Mouse (Mus musculus): ENCODE data around the gene Trio. TPM values are rescaled to one million over a fixed set of nuclear protein-coding genes. Genes with fewer than 3 reads are reported as not detected.

Trio gene
- polyA plus RNA-seq, 1 experiment from 2014 or later, result 2.8 TPM

DNA sequence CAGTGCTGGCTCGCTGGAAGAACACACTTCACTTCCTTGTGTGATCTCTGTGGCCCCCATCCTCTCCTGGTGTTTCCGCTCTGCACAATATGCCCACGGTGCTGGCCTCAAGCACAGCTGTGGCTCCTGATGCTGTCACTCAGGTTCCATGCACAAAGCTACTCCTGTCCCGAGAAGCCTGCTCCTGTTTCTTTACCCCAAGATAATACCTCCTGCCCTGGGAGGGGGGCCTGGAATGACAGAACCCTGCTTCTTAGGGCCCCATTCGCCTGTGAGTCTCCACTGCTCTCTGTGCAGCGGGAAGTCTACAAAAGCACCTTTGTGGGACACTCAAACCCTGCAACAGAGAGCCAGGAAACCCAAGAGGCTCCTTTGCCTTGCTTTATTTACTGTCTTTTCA is 232.4 kb downstream of the Trio start:
- Histone ChIP-seq H3K27me3 (no peaks in the 10 kb centered on the region), H3K36me3 (replicated peaks) (0 out of 2 replicates have a peak, but pooled peaks cover 5% of the 10 kb centered on the region), H3K4me1 (replicated peaks) (peaks cover 12% of the 10 kb centered on the region), H3K4me2 (no peak overlapping the region), H3K9me3 (replicated peaks) (no peaks in the 10 kb centered on the region), H3K4me3 (replicated peaks) (no peak overlapping the region), H3K27ac (replicated peaks) (no peak overlapping the region), H3K9ac (no peak overlapping the region)
- no peak for ATAC-seq (ENCODE audit: insufficient read depth)
- WGBS (ENCODE audit: insufficient replicate concordance), result 62% methylated on average over 6 of the region's 6 CpGs

DNA sequence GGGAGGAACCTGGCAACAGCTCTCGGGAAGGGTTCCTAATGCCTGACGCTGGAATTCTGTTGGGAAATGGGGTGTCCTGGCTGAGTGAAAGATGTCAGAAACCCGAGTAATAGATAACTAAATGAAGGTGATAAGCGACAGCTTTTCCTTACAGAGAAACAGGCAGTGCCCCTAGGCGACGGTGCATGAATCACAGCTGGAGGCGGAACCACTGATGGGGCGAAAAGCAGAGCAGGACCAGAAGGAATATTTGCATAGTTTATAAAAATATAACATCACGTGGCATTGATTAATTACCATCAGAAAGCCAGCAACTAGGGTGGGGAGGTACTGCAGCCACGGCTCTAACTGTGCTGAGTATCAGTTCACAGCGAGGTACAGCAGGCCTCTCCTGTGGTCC is 233.2 kb downstream of the Trio start:
- no peaks in the 10 kb centered on the region for H3K9me3 ChIP-seq (replicated peaks)
- no peak overlapping the region for H3K27ac ChIP-seq (replicated peaks)
- H3K9ac ChIP-seq, result no peak overlapping the region
- H3K4me3 ChIP-seq (replicated peaks), result no peak overlapping the region
- no peaks in the 10 kb centered on the region for H3K36me3 ChIP-seq (replicated peaks)
- H3K27me3 ChIP-seq, result no peaks in the 10 kb centered on the region
- 62% methylated on average over 11 of the region's 11 CpGs for WGBS (ENCODE audit: insufficient replicate concordance)
- peaks cover 12% of the 10 kb centered on the region for H3K4me1 ChIP-seq (replicated peaks)
- no peak overlapping the region for H3K4me2 ChIP-seq
- ATAC-seq (ENCODE audit: insufficient read depth), result no peak

DNA sequence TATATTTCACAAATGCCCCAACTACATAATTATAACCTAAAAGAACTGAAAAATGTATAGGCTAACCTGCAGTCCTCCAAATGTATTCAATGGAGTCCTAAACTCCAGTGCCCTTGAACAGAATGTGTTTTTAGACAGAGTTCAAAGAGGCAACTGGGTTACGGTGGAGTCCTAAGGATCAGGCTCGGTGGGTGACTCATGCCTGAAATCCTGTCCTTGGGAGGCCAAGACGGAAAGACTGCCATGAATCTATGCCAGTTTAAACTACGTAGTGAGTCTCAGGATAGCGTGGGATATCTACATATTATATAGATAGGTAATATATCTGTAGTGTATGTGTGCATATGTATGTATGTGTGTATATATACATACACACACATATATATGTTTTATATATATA is 234.5 kb downstream of the Trio start:
- Histone ChIP-seq H3K36me3 (replicated peaks) (no peaks in the 10 kb centered on the region), H3K27ac (replicated peaks) (no peak overlapping the region), H3K4me1 (replicated peaks) (peaks cover 5% of the 10 kb centered on the region; the same call in 1 of the 2 replicates), H3K9me3 (replicated peaks) (no peaks in the 10 kb centered on the region), H3K4me2 (no peak overlapping the region), H3K9ac (no peak overlapping the region), H3K27me3 (no peaks in the 10 kb centered on the region), H3K4me3 (replicated peaks) (no peak overlapping the region)
- WGBS (ENCODE audit: insufficient replicate concordance), result 82% methylated on average over 5 of the region's 5 CpGs
- no peak for ATAC-seq (ENCODE audit: insufficient read depth)

DNA sequence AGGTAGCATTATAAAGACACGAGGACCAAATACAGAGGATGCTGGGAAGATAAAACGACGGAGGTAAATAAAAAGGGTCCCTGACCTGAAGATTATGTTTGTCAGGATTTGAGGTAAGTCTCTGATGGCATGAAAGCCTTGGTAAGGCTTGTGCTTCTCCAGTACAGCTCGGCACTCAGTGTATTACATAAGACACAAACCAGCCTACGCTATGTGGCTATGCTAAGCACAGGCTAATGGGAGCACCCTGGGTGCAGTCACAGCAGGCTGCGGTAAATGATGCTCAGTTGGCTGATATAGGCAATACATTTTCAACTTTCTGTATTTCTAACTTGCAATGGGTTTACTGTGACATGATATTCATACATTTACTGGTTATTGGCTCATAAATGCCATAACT is 234.9 kb downstream of the Trio start:
- H3K36me3 ChIP-seq (replicated peaks), result no peaks in the 10 kb centered on the region
- no peak overlapping the region for H3K4me3 ChIP-seq (replicated peaks)
- H3K4me2 ChIP-seq, result no peak overlapping the region
- H3K9me3 ChIP-seq (replicated peaks), result no peaks in the 10 kb centered on the region
- H3K27ac ChIP-seq (replicated peaks), result no peak overlapping the region
- 0 out of 2 replicates have a peak, but pooled peaks cover 2% of the 10 kb centered on the region for H3K4me1 ChIP-seq (replicated peaks)
- no peaks in the 10 kb centered on the region for H3K27me3 ChIP-seq
- 72% methylated on average over 6 of the region's 6 CpGs for WGBS (ENCODE audit: insufficient replicate concordance)
- no peak overlapping the region for H3K9ac ChIP-seq
- no peak for ATAC-seq (ENCODE audit: insufficient read depth)

DNA sequence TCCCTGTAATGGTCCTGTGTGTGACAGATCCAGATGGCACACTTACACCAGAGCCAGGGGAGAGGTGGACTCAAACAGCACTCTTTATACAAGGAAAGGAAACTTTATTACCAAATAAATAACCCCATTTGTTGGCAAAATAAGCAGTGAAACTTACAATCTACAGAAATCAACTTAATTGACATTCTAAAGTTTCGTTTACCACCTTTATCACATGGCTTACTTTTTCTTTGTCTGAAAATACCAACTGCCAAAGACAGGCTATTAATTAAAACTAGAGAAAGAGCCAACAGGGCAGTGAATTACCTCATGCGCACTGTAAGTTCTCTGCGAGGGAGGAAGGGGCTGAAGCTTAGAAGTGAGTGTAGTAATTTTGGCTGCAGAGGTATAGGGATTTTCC is 236.3 kb downstream of the Trio start:
- H3K4me2 ChIP-seq, result no peak overlapping the region
- H3K27ac ChIP-seq (replicated peaks), result no peak overlapping the region
- H3K36me3 ChIP-seq (replicated peaks), result no peaks in the 10 kb centered on the region
- H3K27me3 ChIP-seq, result no peaks in the 10 kb centered on the region
- no peak overlapping the region for H3K4me3 ChIP-seq (replicated peaks)
- no peak overlapping the region for H3K9ac ChIP-seq
- H3K9me3 ChIP-seq (replicated peaks), result no peaks in the 10 kb centered on the region
- H3K4me1 ChIP-seq (replicated peaks), result 0 out of 2 replicates have a peak, but pooled peaks cover 2% of the 10 kb centered on the region
- WGBS (ENCODE audit: insufficient replicate concordance), result 64% methylated on average over 3 of the region's 3 CpGs
- ATAC-seq (ENCODE audit: insufficient read depth), result no peak

DNA sequence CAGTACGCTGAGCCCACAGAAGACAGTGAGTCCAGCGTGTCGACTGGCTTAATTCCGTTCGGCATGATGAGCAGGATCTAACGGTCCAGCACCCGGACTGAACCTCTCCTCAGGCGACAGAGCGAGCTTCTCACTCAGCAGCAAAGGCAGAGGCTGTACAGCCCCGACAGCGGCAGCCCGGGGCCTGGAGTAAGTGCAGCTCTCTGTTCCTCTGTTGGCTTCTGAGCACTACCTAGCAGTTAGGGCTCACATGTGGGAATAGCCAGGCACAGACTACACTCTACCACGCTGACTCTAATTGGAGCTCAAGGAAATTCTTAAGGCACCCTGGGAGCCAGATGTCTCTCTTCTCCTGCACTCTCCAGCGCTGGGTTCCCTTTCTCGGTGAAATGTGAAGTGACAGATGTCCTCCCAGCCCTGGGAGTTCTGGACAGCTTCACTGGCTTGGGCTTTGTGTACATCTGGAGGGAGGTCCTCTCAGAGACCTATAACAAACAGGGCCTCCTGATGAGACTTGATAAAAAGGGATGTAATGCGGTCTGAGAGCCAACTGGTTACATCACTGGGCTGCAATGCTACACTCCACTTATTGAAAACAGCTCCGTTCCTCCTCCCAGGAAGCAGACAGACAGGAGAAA is 237.4 kb downstream of the Trio start:
- WGBS (ENCODE audit: insufficient replicate concordance), result 67% methylated on average over 17 of the region's 17 CpGs
- no peak for ATAC-seq (ENCODE audit: insufficient read depth)
- Histone ChIP-seq H3K4me2 (no peak overlapping the region), H3K27me3 (no peaks in the 10 kb centered on the region; the same call in 1 of the 2 replicates), H3K27ac (replicated peaks) (no peak overlapping the region), H3K9ac (no peak overlapping the region), H3K9me3 (replicated peaks) (no peaks in the 10 kb centered on the region), H3K4me1 (replicated peaks) (peaks cover 6% of the 10 kb centered on the region), H3K36me3 (replicated peaks) (no peaks in the 10 kb centered on the region), H3K4me3 (replicated peaks) (no peak overlapping the region)

DNA sequence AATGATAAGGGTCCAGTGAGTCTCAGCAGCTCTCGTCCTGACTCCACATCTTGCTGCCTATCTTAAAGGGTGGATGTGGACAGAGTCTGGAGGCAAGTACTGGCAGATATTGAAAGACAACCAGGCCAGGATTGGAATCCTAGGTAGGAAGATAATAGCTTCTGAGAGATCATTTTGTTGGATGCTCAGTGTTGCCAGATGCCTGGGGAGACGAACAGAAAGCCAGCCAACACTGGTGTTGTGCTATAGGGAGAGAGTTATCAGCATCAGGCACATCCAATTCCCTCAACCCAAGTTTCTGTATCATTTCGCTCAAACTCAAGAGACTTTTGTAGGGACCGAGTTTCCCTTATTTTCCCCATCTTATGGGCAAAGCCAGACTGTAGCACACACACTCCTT is 238.5 kb downstream of the Trio start:
- no peak overlapping the region; the same call in 1 of the 2 replicates for H3K4me2 ChIP-seq
- no peak overlapping the region for H3K4me3 ChIP-seq (replicated peaks)
- H3K4me1 ChIP-seq (replicated peaks), result peaks cover 9% of the 10 kb centered on the region
- ATAC-seq (ENCODE audit: insufficient read depth), result no peak
- no peaks in the 10 kb centered on the region for H3K9me3 ChIP-seq (replicated peaks)
- no peak overlapping the region for H3K9ac ChIP-seq
- no peaks in the 10 kb centered on the region for H3K36me3 ChIP-seq (replicated peaks)
- WGBS (ENCODE audit: insufficient replicate concordance), result 56% methylated on average over 4 of the region's 4 CpGs
- H3K27me3 ChIP-seq, result no peaks in the 10 kb centered on the region; the same call in 1 of the 2 replicates
- no peak overlapping the region for H3K27ac ChIP-seq (replicated peaks)

DNA sequence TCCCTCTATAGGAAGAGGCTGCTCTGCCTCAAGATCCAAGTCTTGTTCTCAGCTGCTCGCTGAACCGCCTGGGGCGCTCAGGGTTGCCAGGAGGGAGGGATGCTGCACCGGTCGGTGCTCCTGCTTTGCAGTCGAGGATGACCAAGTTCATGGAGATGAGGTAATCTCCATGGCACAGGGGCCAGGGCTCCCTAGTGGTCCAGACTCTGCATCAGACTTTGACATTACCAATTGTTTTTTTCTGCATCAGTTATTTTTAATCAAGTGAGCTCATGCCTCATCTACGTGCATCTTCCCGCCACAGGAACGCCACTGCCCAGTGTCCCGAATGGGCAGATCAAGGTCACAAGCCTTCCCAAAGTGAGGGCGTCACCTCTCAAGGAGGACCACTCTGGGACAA is 239.2 kb downstream of the Trio start:
- no peaks in the 10 kb centered on the region for H3K36me3 ChIP-seq (replicated peaks)
- 72% methylated on average over 11 of the region's 11 CpGs for WGBS (ENCODE audit: insufficient replicate concordance)
- no peak overlapping the region for H3K27ac ChIP-seq (replicated peaks)
- no peak for ATAC-seq (ENCODE audit: insufficient read depth)
- H3K4me2 ChIP-seq, result no peak overlapping the region
- H3K4me1 ChIP-seq (replicated peaks), result peaks cover 9% of the 10 kb centered on the region
- no peaks in the 10 kb centered on the region; the same call in 1 of the 2 replicates for H3K27me3 ChIP-seq
- H3K4me3 ChIP-seq (replicated peaks), result no peak overlapping the region
- H3K9ac ChIP-seq, result no peak overlapping the region
- H3K9me3 ChIP-seq (replicated peaks), result no peaks in the 10 kb centered on the region

DNA sequence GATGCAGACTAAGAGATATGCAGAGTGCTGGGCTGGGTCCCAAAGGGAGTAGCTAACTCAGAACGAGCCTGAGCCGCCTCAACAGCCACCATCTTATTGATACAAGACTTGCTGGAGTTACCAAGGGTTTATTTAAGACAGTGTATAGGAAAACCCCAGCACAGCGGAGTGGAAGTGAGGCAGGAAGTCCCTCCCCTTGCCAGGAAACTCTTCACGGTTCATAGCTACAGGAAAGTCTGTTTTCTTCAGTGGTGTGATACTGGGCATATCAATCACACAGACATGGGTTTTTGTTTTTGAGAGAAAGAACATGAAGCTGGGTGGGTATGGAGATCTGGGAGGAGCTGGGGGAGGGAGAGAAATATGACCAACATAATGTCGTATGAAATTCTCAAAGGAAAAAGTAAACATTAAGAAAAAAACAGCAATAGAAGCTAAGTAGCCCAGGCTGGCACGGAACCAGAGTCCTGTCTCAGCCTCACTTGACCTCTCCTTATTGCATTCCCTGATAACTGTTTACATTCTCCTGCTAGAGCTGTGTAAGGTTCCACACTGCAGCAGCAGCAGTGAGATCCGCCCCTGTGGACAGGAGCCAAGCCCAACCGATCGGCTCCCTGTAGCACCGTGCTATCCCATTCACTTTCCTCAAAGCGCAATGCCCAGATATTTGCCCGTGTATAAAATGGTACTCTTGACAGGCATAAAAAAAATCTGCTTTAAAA is 240.2 kb downstream of the Trio start:
- Histone ChIP-seq H3K27ac (replicated peaks) (0 out of 2 replicates have a peak overlapping the region, but pooled peaks have one; percentile 9), H3K9ac (no peak overlapping the region), H3K9me3 (replicated peaks) (no peaks in the 10 kb centered on the region), H3K4me3 (replicated peaks) (no peak overlapping the region), H3K27me3 (no peaks in the 10 kb centered on the region; the same call in 1 of the 2 replicates), H3K36me3 (replicated peaks) (no peaks in the 10 kb centered on the region), H3K4me2 (no peak overlapping the region), H3K4me1 (replicated peaks) (peaks cover 9% of the 10 kb centered on the region)
- 29% methylated on average over 12 of the region's 12 CpGs for WGBS (ENCODE audit: insufficient replicate concordance)
- ATAC-seq (ENCODE audit: insufficient read depth), result peak; percentile 35; the same call in 1 of the 2 replicates

DNA sequence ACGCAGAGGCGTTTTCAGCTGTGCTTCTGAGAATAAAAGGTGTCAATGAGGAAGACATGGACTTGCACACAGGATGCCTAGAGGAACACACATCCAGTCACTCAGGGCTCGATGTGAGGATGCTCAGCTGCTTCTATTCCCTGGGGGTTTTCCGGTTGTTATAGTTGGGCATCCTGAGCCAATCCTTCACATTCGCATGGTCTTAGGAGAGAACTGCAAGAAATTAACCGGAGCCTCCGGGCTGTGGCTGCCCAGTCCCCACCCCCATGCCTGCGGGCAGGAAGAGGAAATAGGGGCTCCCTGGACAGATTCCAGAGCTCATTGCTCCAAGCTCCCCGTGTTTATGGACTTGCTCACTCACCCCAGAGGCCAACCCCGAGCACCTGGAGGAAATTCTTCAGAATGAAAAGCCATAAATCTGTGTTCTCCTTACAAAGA is 241.5 kb downstream of the Trio start:
- H3K9ac ChIP-seq, result no peak overlapping the region

DNA sequence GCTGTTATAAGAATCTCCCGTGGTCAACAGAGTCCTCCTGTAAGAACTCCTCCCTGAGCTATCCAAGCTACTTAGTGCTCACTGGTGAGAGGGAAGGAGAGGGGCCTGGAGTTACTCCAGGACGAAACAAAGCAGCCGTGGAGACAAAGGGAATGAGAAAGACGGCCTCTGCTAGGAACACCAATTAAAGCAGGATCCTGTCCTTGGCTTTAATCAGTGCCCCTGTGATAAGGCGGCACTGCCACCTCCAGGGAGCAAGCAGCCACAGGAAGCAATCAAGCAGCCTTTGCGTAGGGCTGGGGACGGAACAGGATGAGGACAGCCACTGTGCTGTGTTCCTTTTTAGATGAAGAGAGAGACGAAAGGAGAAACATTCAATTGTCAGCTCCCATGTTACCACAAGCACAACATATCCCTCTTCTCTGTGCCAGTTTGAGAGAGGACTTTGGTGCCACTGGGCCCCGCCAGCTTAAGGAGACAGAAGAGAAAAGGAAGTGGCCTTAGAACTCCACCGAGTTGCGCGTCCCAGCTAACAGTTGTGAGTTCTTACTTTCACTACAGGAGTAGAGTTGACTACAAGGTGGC is 242.0 kb downstream of the Trio start:
- Histone ChIP-seq H3K4me1 (replicated peaks) (peaks cover 9% of the 10 kb centered on the region), H3K4me2 (peak overlapping the region; percentile 40), H3K27ac (replicated peaks) (peak overlapping the region; percentile 64), H3K27me3 (no peaks in the 10 kb centered on the region; the same call in 1 of the 2 replicates), H3K9ac (no peak overlapping the region), H3K36me3 (replicated peaks) (no peaks in the 10 kb centered on the region), H3K4me3 (replicated peaks) (peak overlapping the region; percentile 7), H3K9me3 (replicated peaks) (no peaks in the 10 kb centered on the region)
- no peak; the same call in 1 of the 2 replicates for ATAC-seq (ENCODE audit: insufficient read depth)
- WGBS (ENCODE audit: insufficient replicate concordance), result 7% methylated on average over 12 of the region's 12 CpGs

More for the DNA sequence above, 241.5 kb downstream of the Trio start:
- Histone ChIP-seq H3K36me3 (replicated peaks) (no peaks in the 10 kb centered on the region), H3K27ac (replicated peaks) (peak overlapping the region; percentile 64), H3K27me3 (no peaks in the 10 kb centered on the region; the same call in 1 of the 2 replicates), H3K4me1 (replicated peaks) (peaks cover 9% of the 10 kb centered on the region), H3K4me2 (peak overlapping the region; percentile 40), H3K9me3 (replicated peaks) (no peaks in the 10 kb centered on the region), H3K4me3 (replicated peaks) (peak overlapping the region; percentile 7)
- no peak for ATAC-seq (ENCODE audit: insufficient read depth)
- 9% methylated on average over 10 of the region's 10 CpGs for WGBS (ENCODE audit: insufficient replicate concordance)

Data from liver, embryonic 15.5 days (tissue).